Mouse (Mus musculus) neural tube, embryonic 14.5 days (tissue): ENCODE measurements at regions not wholly inside any gene's neighbourhood (a gene's known extent, or its start where the extent isn't known, plus 50 kb on each side); places are given as distances from the start of the nearest gene placed in this dataset.

Experiments used
- ATAC-seq: fragments of 200-750 bp; cut with Nextera tagmentation; 2 replicates; pipeline ENCODE4 v1.8.0; 2017; ENCODE audit warnings: low read depth, mild to moderate bottlenecking, moderate TSS enrichment, moderate library complexity
- H3K27ac ChIP-seq: fragments of 300-500 bp; sonication (generic); 2 replicates; pipeline ENCODE4 v1.5.1; 2014; ENCODE audit warnings: low read depth, mild to moderate bottlenecking, control low read depth, low read length, moderate library complexity, mixed read lengths
- H3K27me3 ChIP-seq: fragments of 300-500 bp; sonication (generic); 2 replicates; pipeline ENCODE4 v1.6.1; 2014; ENCODE audit warnings: low read length; ENCODE audit not compliant: control insufficient read depth, insufficient read depth
- H3K36me3 ChIP-seq: fragments of 300-500 bp; sonication (generic); 2 replicates; pipeline ENCODE4 v1.6.1; 2014; ENCODE audit warnings: low read length, mixed read lengths; ENCODE audit not compliant: control insufficient read depth, insufficient read depth
- H3K4me1 ChIP-seq: fragments of 300-500 bp; sonication (generic); 2 replicates; pipeline ENCODE4 v1.6.1; 2014; ENCODE audit warnings: low read length; ENCODE audit not compliant: control insufficient read depth, insufficient read depth
- H3K4me2 ChIP-seq: fragments of 300-500 bp; sonication (generic); 2 replicates; pipeline ENCODE4 v1.6.1; 2014; ENCODE audit warnings: mild to moderate bottlenecking, low read depth, low read length, control low read depth
- H3K4me3 ChIP-seq: fragments of 300-500 bp; sonication (generic); 2 replicates; pipeline ENCODE4 v1.5.1; 2014; ENCODE audit warnings: low read depth, low read length, control low read depth, mixed read lengths
- H3K9ac ChIP-seq: fragments of 300-500 bp; sonication (generic); replicated peaks from 2 replicates; pipeline ENCODE4 v1.6.1; 2014; ENCODE audit warnings: low read depth, mild to moderate bottlenecking, control low read depth, low read length, mixed read lengths
- H3K9me3 ChIP-seq: fragments of 300-500 bp; sonication (generic); 2 replicates; pipeline ENCODE4 v1.6.1; 2016; ENCODE audit warnings: low read length; ENCODE audit not compliant: control insufficient read depth
- WGBS: fragments of 180-500 bp; shearing (Covaris S2); extraction: QIAGEN DNeasy Blood & Tissue Kit; methylation state at CpG from one replicate; pipeline ENCODE4 v1.1.7; 2014; 5-methylcytosine and 5-hydroxymethylcytosine counted together

- Histone ChIP-seq H3K4me1 (no peaks in the 10 kb centered on the region), H3K4me3 (no peak overlapping the region), H3K36me3 (no peaks in the 10 kb centered on the region), H3K4me2 (no peak overlapping the region), H3K27ac (no peak overlapping the region), H3K9ac (no peak overlapping the region), H3K9me3 (no peaks in the 10 kb centered on the region), H3K27me3 (no peaks in the 10 kb centered on the region)
- WGBS: 80% methylated on average over 5 of the region's 5 CpGs
- ATAC-seq: no peak
Observed at GRCm38 (mm10) chr13:51912477-51912876, 66.0 kb downstream of the Gadd45g start.

GRCm38 (mm10) chr13:51912994-51913393, 66.5 kb downstream of the Gadd45g start:
- Histone ChIP-seq H3K4me3 (no peak overlapping the region), H3K27me3 (no peaks in the 10 kb centered on the region), H3K9ac (no peak overlapping the region), H3K4me2 (no peak overlapping the region), H3K9me3 (no peaks in the 10 kb centered on the region), H3K4me1 (no peaks in the 10 kb centered on the region), H3K36me3 (no peaks in the 10 kb centered on the region), H3K27ac (no peak overlapping the region)
- ATAC-seq: no peak
- WGBS: 96% methylated on average over 3 of the region's 3 CpGs

GRCm38 (mm10) chr13:51916666-51917240, 70.3 kb downstream of the Gadd45g start:
- 44% methylated on average over 15 of the region's 15 CpGs for WGBS
- Histone ChIP-seq H3K4me2 (no peak overlapping the region; the same call in 1 of the 2 replicates), H3K4me1 (peaks cover 29% of the 10 kb centered on the region), H3K9me3 (no peaks in the 10 kb centered on the region), H3K36me3 (no peaks in the 10 kb centered on the region), H3K27me3 (no peaks in the 10 kb centered on the region), H3K9ac (no peak overlapping the region), H3K27ac (no peak overlapping the region), H3K4me3 (no peak overlapping the region)
- no peak for ATAC-seq

GRCm38 (mm10) chr13:51917658-51918057, 71.2 kb downstream of the Gadd45g start:
- H3K27ac ChIP-seq: peak overlapping the region; percentile 55; the same call in 1 of the 2 replicates
- H3K4me2 ChIP-seq: no peak overlapping the region
- H3K36me3 ChIP-seq: no peaks in the 10 kb centered on the region
- H3K4me3 ChIP-seq: no peak overlapping the region
- H3K4me1 ChIP-seq: peaks cover 29% of the 10 kb centered on the region
- no peak overlapping the region for H3K9ac ChIP-seq
- H3K27me3 ChIP-seq: no peaks in the 10 kb centered on the region
- no peaks in the 10 kb centered on the region for H3K9me3 ChIP-seq
- WGBS: 23% methylated on average over 7 of the region's 7 CpGs
- ATAC-seq: no peak; the same call in 1 of the 2 replicates

GRCm38 (mm10) chr13:51918108-51918507, 71.6 kb downstream of the Gadd45g start:
- Histone ChIP-seq H3K9ac (no peak overlapping the region), H3K4me1 (peaks cover 29% of the 10 kb centered on the region), H3K4me2 (no peak overlapping the region)

GRCm38 (mm10) chr13:51918781-51919170, 72.3 kb downstream of the Gadd45g start:
- no peak overlapping the region for H3K9ac ChIP-seq
- H3K36me3 ChIP-seq: no peaks in the 10 kb centered on the region
- no peak overlapping the region for H3K4me2 ChIP-seq
- H3K4me3 ChIP-seq: no peak overlapping the region
- H3K27me3 ChIP-seq: no peaks in the 10 kb centered on the region
- peak overlapping the region; percentile 60 for H3K27ac ChIP-seq
- ATAC-seq: peak; percentile 12; the same call in 1 of the 2 replicates
- H3K4me1 ChIP-seq: peaks cover 29% of the 10 kb centered on the region
- H3K9me3 ChIP-seq: no peaks in the 10 kb centered on the region
- 8% methylated on average over 10 of the region's 10 CpGs for WGBS

More at GRCm38 (mm10) chr13:51918108-51918507, 71.6 kb downstream of the Gadd45g start:
- H3K9me3 ChIP-seq: no peaks in the 10 kb centered on the region
- H3K4me3 ChIP-seq: no peak overlapping the region
- peak overlapping the region; percentile 18; the same call in 1 of the 2 replicates for H3K27ac ChIP-seq
- no peaks in the 10 kb centered on the region for H3K36me3 ChIP-seq
- 23% methylated on average over 8 of the region's 8 CpGs for WGBS
- no peak; the same call in 1 of the 2 replicates for ATAC-seq
- no peaks in the 10 kb centered on the region for H3K27me3 ChIP-seq

- H3K4me1 ChIP-seq: peaks cover 29% of the 10 kb centered on the region
- no peak overlapping the region for H3K4me2 ChIP-seq
- H3K9ac ChIP-seq: no peak overlapping the region
- peak overlapping the region; percentile 60 for H3K27ac ChIP-seq
- no peaks in the 10 kb centered on the region for H3K27me3 ChIP-seq
- no peaks in the 10 kb centered on the region for H3K9me3 ChIP-seq
- ATAC-seq: peak; percentile 38; the same call in 1 of the 2 replicates
- no peaks in the 10 kb centered on the region for H3K36me3 ChIP-seq
- H3K4me3 ChIP-seq: no peak overlapping the region
- 5% methylated on average over 14 of the region's 14 CpGs for whole genome bisulfite sequencing
Observed at GRCm38 (mm10) chr13:51919171-51919793, 72.8 kb downstream of the Gadd45g start.

- Histone ChIP-seq H3K36me3 (no peaks in the 10 kb centered on the region), H3K27me3 (no peaks in the 10 kb centered on the region), H3K4me3 (no peak overlapping the region), H3K9me3 (no peaks in the 10 kb centered on the region), H3K4me1 (peaks cover 29% of the 10 kb centered on the region), H3K4me2 (no peak overlapping the region), H3K9ac (no peak overlapping the region), H3K27ac (no peak overlapping the region; the same call in 1 of the 2 replicates)
- WGBS: 20% methylated on average over 3 of the region's 3 CpGs
- ATAC-seq: no peak
Observed at GRCm38 (mm10) chr13:51919937-51920336, 73.5 kb downstream of the Gadd45g start.
